Mouse (Mus musculus): ENCODE measurements around the gene Xylb. TPM values are rescaled to one million over a fixed set of nuclear protein-coding genes. Genes with fewer than 3 reads are reported as not detected.

Gene Xylb
- polyA plus RNA-seq, 1 experiment: 6.7 TPM

GRCm38 (mm10) chr9:119339558-119340211, 17.5 kb upstream of the Xylb start, which contains the start of gene Acaa1a:
TSS of gene Acaa1a (plus strand) at chr9:119339676.
- DNase-seq: peak; percentile 84
- H3K4me1 ChIP-seq (ENCODE audit: control insufficient read depth, insufficient read depth, low read length): peaks cover 8% of the 10 kb centered on the region
- H3K4me3 ChIP-seq (replicated peaks; ENCODE audit: extremely low read depth, low read depth, low read length): peak within 1 kb of the TSS; percentile 91
- peak; percentile 62; the same call in 1 of the 2 replicates for TF ChIP-seq POLR2A (IDR thresholded peaks at IDR 0.05; ENCODE audit: borderline replicate concordance, extremely low read depth, low read depth, low read length)
- TF ChIP-seq CTCF (IDR thresholded peaks at IDR 0.05; ENCODE audit: insufficient read depth, low read length): no peak
- WGBS: under 1% methylated on average over 43 of the region's 43 CpGs

GRCm38 (mm10) chr9:119340212-119340580, 17.0 kb upstream of the Xylb start:
- no peak for TF ChIP-seq CTCF (IDR thresholded peaks at IDR 0.05; ENCODE audit: insufficient read depth, low read length)
- TF ChIP-seq POLR2A (IDR thresholded peaks at IDR 0.05; ENCODE audit: borderline replicate concordance, extremely low read depth, low read depth, low read length): no peak
- WGBS: 2% methylated on average over 8 of the region's 8 CpGs
- H3K4me3 ChIP-seq (replicated peaks; ENCODE audit: extremely low read depth, low read depth, low read length): peak overlapping the region; percentile 91
- no peak for DNase-seq
- H3K4me1 ChIP-seq (ENCODE audit: control insufficient read depth, insufficient read depth, low read length): peaks cover 7% of the 10 kb centered on the region

DNA sequence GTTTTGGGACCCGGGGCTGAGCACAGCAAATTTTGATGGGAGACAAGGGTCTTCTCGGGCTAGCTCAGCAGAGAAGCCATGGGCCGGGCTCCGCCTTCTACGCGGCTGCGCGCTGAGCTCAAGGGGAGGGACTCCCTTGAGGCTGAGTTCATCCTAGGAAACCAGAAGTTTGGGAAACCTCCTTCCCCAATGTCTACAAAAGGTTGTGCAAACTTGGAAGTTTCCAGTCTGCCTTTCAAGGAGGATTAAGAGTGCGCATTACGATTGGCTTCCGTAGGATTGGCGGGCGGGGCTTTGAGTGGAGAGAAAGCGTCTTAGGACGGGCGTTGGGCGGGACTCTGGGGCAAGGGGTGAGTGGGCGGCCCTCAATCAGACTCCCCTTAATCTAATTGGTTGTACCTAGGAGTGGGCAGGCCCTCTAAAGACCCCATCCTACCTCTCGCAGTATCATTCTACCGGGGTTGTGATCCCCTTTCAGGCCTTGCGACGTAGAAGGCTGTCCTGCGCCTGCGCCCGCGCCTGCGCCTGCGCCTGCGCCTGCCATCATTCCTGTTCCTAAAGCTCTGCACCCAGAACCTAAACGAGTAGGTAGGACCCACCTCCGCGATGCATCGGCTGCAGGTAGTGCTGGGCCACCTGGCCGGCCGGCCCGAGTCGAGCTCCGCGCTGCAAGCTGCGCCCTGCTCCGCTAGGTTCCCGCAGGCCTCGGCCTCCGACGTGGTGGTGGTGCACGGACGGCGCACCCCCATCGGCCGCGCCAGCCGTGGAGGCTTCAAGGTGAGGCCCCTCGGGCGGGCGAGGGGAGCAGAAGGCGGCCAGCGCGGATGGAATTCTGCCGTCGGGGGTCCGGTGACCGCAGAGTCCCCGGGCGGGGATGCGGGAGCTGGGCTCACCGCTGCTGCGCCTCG, 16.0 kb upstream of the Xylb start, which contains the start of gene Myd88:
TSS of gene Myd88 (minus strand) at position 503 of the 908 bp plus-strand sequence.
- Histone ChIP-seq H3K4me1 (ENCODE audit: control insufficient read depth, insufficient read depth, low read length) (peaks cover 7% of the 10 kb centered on the region), H3K4me3 (replicated peaks; ENCODE audit: extremely low read depth, low read depth, low read length) (peak within 1 kb of the TSS; percentile 79)
- WGBS: under 1% methylated on average over 68 of the region's 68 CpGs
- TF ChIP-seq CTCF (IDR thresholded peaks at IDR 0.05; ENCODE audit: insufficient read depth, low read length) (no peak), POLR2A (IDR thresholded peaks at IDR 0.05; ENCODE audit: borderline replicate concordance, extremely low read depth, low read depth, low read length) (peak; percentile 88; the same call in 1 of the 2 replicates)
- peak; percentile 92 for DNase-seq

DNA sequence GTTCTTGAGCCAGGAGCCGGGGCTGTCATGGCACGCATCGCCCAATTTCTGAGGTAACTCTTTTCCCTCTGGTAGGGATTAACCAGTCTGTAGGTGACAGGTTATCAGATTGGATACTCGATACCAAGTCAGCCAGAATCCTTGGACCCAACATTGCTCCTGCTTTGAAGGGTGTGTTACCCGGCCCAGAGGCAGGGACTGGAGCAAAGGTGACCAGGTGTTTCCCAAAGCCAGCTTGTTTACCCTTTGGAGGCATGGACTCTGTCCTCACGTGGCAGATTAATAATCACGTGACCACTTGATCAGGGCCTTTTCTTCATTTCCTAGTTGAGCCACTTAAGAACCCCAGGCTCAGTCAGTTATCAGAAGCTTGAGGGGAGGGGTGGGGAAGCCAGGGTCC, 14.5 kb upstream of the Xylb start:
- Histone ChIP-seq H3K4me3 (replicated peaks; ENCODE audit: extremely low read depth, low read depth, low read length) (no peak overlapping the region), H3K4me1 (ENCODE audit: control insufficient read depth, insufficient read depth, low read length) (peaks cover 7% of the 10 kb centered on the region)
- no peak for DNase-seq
- 78% methylated on average over 7 of the region's 7 CpGs for WGBS
- TF ChIP-seq POLR2A (IDR thresholded peaks at IDR 0.05; ENCODE audit: borderline replicate concordance, extremely low read depth, low read depth, low read length) (no peak), CTCF (IDR thresholded peaks at IDR 0.05; ENCODE audit: insufficient read depth, low read length) (no peak)

GRCm38 (mm10) chr9:119346376-119346775, 10.8 kb upstream of the Xylb start:
- no peak for DNase-seq
- WGBS: 93% methylated on average over 8 of the region's 8 CpGs
- H3K4me3 ChIP-seq (replicated peaks; ENCODE audit: extremely low read depth, low read depth, low read length): no peak overlapping the region
- no peak for TF ChIP-seq POLR2A (IDR thresholded peaks at IDR 0.05; ENCODE audit: borderline replicate concordance, extremely low read depth, low read depth, low read length)
- no peak for TF ChIP-seq CTCF (IDR thresholded peaks at IDR 0.05; ENCODE audit: insufficient read depth, low read length)
- H3K4me1 ChIP-seq (ENCODE audit: control insufficient read depth, insufficient read depth, low read length): peaks cover 3% of the 10 kb centered on the region

GRCm38 (mm10) chr9:119350531-119350930, 6.7 kb upstream of the Xylb start:
- H3K4me1 ChIP-seq (ENCODE audit: control insufficient read depth, insufficient read depth, low read length): no peaks in the 10 kb centered on the region
- H3K4me3 ChIP-seq (replicated peaks; ENCODE audit: extremely low read depth, low read depth, low read length): no peak overlapping the region
- 82% methylated on average over 3 of the region's 3 CpGs for WGBS
- DNase-seq: no peak
- no peak for TF ChIP-seq CTCF (IDR thresholded peaks at IDR 0.05; ENCODE audit: insufficient read depth, low read length)
- no peak for TF ChIP-seq POLR2A (IDR thresholded peaks at IDR 0.05; ENCODE audit: borderline replicate concordance, extremely low read depth, low read depth, low read length)

DNA sequence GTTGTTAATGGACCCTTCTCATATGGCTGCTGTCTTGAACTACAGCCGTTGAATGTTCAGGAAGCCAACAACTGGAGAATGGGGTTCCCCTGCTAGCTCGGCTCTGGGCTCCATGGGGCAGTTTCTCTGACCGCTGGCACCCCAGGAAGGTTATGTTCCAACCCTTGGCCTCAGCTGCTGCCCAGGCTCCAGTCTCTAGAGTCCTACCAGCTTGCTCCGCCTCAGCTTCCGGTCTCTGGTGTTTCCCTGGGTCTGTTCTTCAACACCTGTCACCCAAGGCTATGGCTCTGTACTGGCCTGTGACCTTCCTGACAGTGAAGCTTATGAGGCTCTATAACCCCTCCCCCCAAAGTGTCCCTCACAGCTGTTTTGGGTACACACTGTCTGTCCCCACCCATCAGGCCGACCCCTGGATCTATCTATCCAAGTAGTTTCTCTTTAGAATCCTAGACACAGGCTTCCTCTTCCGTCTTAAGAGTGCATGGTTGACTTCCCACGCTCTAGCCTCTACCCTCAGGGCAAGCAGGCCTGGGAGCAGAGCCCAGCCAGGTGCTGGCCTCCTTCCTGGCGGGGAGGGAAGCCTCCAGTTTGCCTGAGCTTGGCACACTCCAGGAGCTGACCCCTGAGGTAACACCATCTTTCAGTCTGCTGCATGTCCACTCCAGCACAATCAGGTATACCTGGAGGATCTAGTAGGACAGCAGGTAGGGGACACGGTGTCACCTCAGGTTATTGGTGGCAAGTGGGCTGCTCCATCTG, 6.1 kb upstream of the Xylb start:
- 88% methylated on average over 10 of the region's 10 CpGs for WGBS
- TF ChIP-seq CTCF (IDR thresholded peaks at IDR 0.05; ENCODE audit: insufficient read depth, low read length): no peak
- TF ChIP-seq POLR2A (IDR thresholded peaks at IDR 0.05; ENCODE audit: borderline replicate concordance, extremely low read depth, low read depth, low read length): no peak
- DNase-seq: no peak

GRCm38 (mm10) chr9:119352060-119352459, 5.1 kb upstream of the Xylb start:
- 15% methylated on average over 4 of the region's 4 CpGs for WGBS
- TF ChIP-seq CTCF (IDR thresholded peaks at IDR 0.05; ENCODE audit: insufficient read depth, low read length) (peak; percentile 81), POLR2A (IDR thresholded peaks at IDR 0.05; ENCODE audit: borderline replicate concordance, extremely low read depth, low read depth, low read length) (no peak)
- DNase-seq: peak; percentile 83

More for the DNA sequence above, 6.1 kb upstream of the Xylb start:
- Histone ChIP-seq H3K4me3 (replicated peaks; ENCODE audit: extremely low read depth, low read depth, low read length) (no peak overlapping the region), H3K4me1 (ENCODE audit: control insufficient read depth, insufficient read depth, low read length) (no peaks in the 10 kb centered on the region)

DNA sequence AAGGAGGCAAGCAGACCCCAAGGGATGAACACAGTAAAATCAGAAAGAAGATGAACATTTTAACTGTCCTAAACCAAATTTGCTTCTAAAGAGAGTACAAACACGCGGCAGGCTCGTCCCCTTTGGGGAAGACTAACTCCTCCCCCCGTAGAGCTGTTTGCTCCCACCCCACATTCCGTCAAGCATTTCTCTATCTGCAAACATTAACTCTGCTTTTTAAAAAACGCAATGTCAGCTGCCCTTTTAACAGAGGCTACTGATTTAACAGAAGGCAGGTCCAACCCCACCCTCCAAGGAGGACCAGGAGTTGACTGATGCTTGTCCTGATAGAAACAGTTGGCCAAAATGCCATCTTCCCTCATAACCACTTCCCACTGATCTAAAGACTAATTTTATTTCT, 3.3 kb upstream of the Xylb start:
- WGBS: 63% methylated on average over 6 of the region's 6 CpGs
- Histone ChIP-seq H3K4me3 (replicated peaks; ENCODE audit: extremely low read depth, low read depth, low read length) (no peak overlapping the region), H3K4me1 (ENCODE audit: control insufficient read depth, insufficient read depth, low read length) (no peaks in the 10 kb centered on the region; the same call in 1 of the 2 replicates)
- TF ChIP-seq CTCF (IDR thresholded peaks at IDR 0.05; ENCODE audit: insufficient read depth, low read length): no peak
- TF ChIP-seq POLR2A (IDR thresholded peaks at IDR 0.05; ENCODE audit: borderline replicate concordance, extremely low read depth, low read depth, low read length): no peak
- no peak for DNase-seq

More at GRCm38 (mm10) chr9:119352060-119352459, 5.1 kb upstream of the Xylb start:
- H3K4me1 ChIP-seq (ENCODE audit: control insufficient read depth, insufficient read depth, low read length): no peaks in the 10 kb centered on the region
- no peak overlapping the region for H3K4me3 ChIP-seq (replicated peaks; ENCODE audit: extremely low read depth, low read depth, low read length)

Data from lung, adult 2 months (tissue).